Mouse (Mus musculus) liver, postnatal 0 days (tissue): ENCODE measurements around the gene Mc3r.

ENCODE experiments used
- CTCF ChIP-seq: sonication (generic); IDR thresholded peaks from 2 replicates; pipeline ENCODE4 v1.5.1; 2016; ENCODE audit warnings: antibody characterized with exemption, low read depth
- EP300 ChIP-seq: IDR thresholded peaks from 2 replicates; pipeline ENCODE4 v1.6.1; 2016; ENCODE audit warnings: antibody characterized with exemption, low read depth, mild to moderate bottlenecking

DNA sequence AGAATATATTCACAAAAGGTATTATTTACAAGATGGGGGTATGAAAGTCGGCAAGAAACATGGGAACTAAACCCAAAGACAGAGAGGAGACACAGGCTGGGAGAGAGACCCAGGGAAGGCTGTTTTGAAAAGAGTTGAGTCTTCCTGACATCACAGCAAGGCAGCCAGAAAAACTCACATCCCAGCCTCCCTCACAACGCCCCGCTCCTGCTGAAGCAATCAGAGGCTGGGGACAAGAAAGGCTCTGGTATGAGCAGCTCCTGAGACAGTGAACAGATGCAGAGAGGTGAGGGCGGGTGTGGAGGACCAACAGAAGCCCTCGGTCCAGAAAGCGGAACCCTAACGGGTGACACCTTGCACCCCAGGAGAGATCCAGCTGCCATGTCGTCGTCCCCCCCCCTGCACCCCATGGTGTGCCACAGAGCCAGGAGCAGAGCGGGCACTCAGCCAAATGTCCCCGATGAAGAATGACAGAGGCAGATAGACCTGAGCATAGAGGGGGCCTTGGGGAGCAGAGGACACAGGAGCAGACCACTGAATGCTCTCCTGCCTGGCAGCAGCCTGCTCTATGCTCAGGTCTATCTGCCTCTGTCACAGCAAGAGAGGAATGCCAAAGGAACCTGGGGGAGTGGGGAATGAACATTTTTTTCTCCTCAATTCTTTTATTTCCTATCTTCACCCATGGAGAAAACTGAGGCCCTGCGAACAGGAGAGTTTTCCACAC lies 22.8 kb downstream of the Mc3r start:
- TF ChIP-seq CTCF: no peak
- no peak for TF ChIP-seq EP300
